Mouse (Mus musculus) heart, adult 2 months (tissue): Measurements from ENCODE around the gene Col1a1.

Source experiments
- CTCF ChIP-seq: fragments of 200-600 bp; IDR thresholded peaks from 2 replicates; pipeline ENCODE4 v1.8.1; 2022; ENCODE audit warnings: antibody characterized with exemption, mild to moderate bottlenecking, moderate library complexity
- EP300 ChIP-seq: fragments of 200-500 bp; IDR thresholded peaks from 2 replicates; pipeline ENCODE4 v1.6.1; 2011; ENCODE audit warnings: low read depth, low read length, control low read depth; ENCODE audit not compliant: insufficient read depth
- POLR2A ChIP-seq: fragments of 200-500 bp; IDR thresholded peaks from 2 replicates; pipeline ENCODE4 v1.6.1; 2011; ENCODE audit warnings: mild to moderate bottlenecking, low read depth, low read length, control low read depth; ENCODE audit not compliant: insufficient read depth

GRCm38 (mm10) chr11:94924977-94925376 lies 11.0 kb upstream of the Col1a1 start:
- TF ChIP-seq POLR2A (no peak), CTCF (no peak), EP300 (no peak)
